Mouse (Mus musculus) erythroblast, embryonic 14.5 days (primary cell): ENCODE data around the gene Cdkn1b.

Source experiments
- GATA1 ChIP-seq: IDR thresholded peaks from 2 replicates; pipeline ENCODE4 v1.6.1; 2012; ENCODE audit warnings: low read length, inconsistent platforms, mixed read lengths
- TAL1 ChIP-seq: IDR thresholded peaks from 3 replicates; pipeline ENCODE4 v1.6.1; 2012; ENCODE audit warnings: low read length, inconsistent platforms, mixed read lengths

DNA sequence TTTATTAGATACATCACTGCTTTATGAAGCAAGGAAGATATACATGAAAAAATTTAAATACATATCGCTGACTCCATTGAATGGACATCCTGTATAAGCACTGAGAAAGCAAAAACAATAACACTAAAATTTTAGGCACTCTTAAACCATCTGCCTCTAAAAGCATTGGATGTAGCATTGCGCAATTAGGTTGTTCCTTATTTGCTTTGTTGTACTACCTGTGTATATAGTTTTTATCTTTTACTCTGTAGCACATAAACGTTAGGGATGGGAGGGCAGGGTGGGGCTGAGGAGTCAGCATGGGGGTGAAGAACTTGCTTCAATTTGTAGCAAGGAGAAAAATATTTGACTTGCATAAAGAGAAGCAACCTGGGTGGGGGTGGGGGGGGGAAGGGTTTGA, 4.1 kb downstream of the Cdkn1b start:
- no peak for TF ChIP-seq GATA1
- TF ChIP-seq TAL1: no peak
